Mouse (Mus musculus) ES-Bruce4 (cell line): Measurements from ENCODE around the gene Egfem1. TPM values are rescaled to one million over a fixed set of nuclear protein-coding genes. Genes with fewer than 3 reads are reported as not detected.

Experiments
- H3K27ac ChIP-seq: 2 replicates; pipeline ENCODE4 v1.5.1; 2012; ENCODE audit warnings: low read length, inconsistent platforms; ENCODE audit not compliant: insufficient read depth
- H3K27me3 ChIP-seq: 2 replicates; pipeline ENCODE4 v1.6.1; 2012; ENCODE audit warnings: mild to moderate bottlenecking, low read length, inconsistent platforms; ENCODE audit not compliant: control insufficient read depth, poor library complexity, insufficient read depth, severe bottlenecking
- H3K36me3 ChIP-seq: 2 replicates; pipeline ENCODE4 v1.6.1; 2012; ENCODE audit warnings: inconsistent platforms, mild to moderate bottlenecking, low read length, moderate library complexity; ENCODE audit not compliant: control insufficient read depth, poor library complexity, insufficient read depth, severe bottlenecking
- H3K4me1 ChIP-seq: one replicate; pipeline ENCODE4 v1.8.1; 2011; ENCODE audit warnings: low read length; ENCODE audit not compliant: control insufficient read depth, insufficient read depth
- H3K4me3 ChIP-seq: 2 replicates; pipeline ENCODE4 v1.5.1; 2011; ENCODE audit warnings: low read depth, mild to moderate bottlenecking, low read length
- H3K9ac ChIP-seq: 2 replicates; pipeline ENCODE4 v1.6.1; 2012; ENCODE audit warnings: low read depth, mild to moderate bottlenecking, inconsistent platforms; ENCODE audit not compliant: poor library complexity, severe bottlenecking
- H3K9me3 ChIP-seq: replicated peaks from 2 replicates; pipeline ENCODE4 v1.6.1; 2012; ENCODE audit warnings: mild to moderate bottlenecking, low read length, inconsistent platforms; ENCODE audit not compliant: control insufficient read depth, poor library complexity, insufficient read depth, severe bottlenecking
- CTCF ChIP-seq: IDR thresholded peaks from one replicate; pipeline ENCODE4 v1.8.1; 2011; ENCODE audit warnings: low read depth, low read length
- EP300 ChIP-seq: IDR thresholded peaks from 2 replicates; pipeline ENCODE4 v1.6.1; 2011; ENCODE audit warnings: low read depth, low read length; ENCODE audit not compliant: insufficient read depth
- POLR2A ChIP-seq: IDR thresholded peaks from one replicate; pipeline ENCODE4 v1.8.1; 2011; ENCODE audit warnings: low read length; ENCODE audit not compliant: insufficient read depth
- polyA plus RNA-seq: library from polyadenylated mRNA; stranded (reverse); fragments of >200 nt; gene quantifications from 2 replicates; pipeline ENCODE4 v1.2.4, GENCODE M21; 2011; ENCODE audit warnings: low read depth; ENCODE audit not compliant: missing spikeins, insufficient read depth, insufficient read length

Gene Egfem1
- polyA plus RNA-seq, 1 experiment, result not detected

- no peak overlapping the region for H3K27ac ChIP-seq
- no peak overlapping the region for H3K4me3 ChIP-seq
- no peak overlapping the region for H3K9ac ChIP-seq
- no peaks in the 10 kb centered on the region for H3K27me3 ChIP-seq
- no peaks in the 10 kb centered on the region for H3K4me1 ChIP-seq
- H3K36me3 ChIP-seq, result no peaks in the 10 kb centered on the region
- no peak for TF ChIP-seq EP300
- no peak for TF ChIP-seq POLR2A
- TF ChIP-seq CTCF, result no peak
- H3K9me3 ChIP-seq, result no peaks in the 10 kb centered on the region
Measured at GRCm38 (mm10) chr3:29399064-29399463, 317.2 kb downstream of the Egfem1 start.

- no peak overlapping the region for H3K27ac ChIP-seq
Measured at GRCm38 (mm10) chr3:29421634-29422033, 339.8 kb downstream of the Egfem1 start.

GRCm38 (mm10) chr3:29432109-29433091, 350.6 kb downstream of the Egfem1 start:
- TF ChIP-seq EP300 (no peak), CTCF (no peak), POLR2A (no peak)
- Histone ChIP-seq H3K9me3 (0 out of 2 replicates have a peak, but pooled peaks cover 1% of the 10 kb centered on the region), H3K27ac (no peak overlapping the region), H3K4me3 (no peak overlapping the region), H3K36me3 (no peaks in the 10 kb centered on the region), H3K4me1 (peaks cover 2% of the 10 kb centered on the region), H3K27me3 (no peaks in the 10 kb centered on the region), H3K9ac (no peak overlapping the region)

More at GRCm38 (mm10) chr3:29421634-29422033, 339.8 kb downstream of the Egfem1 start:
- no peaks in the 10 kb centered on the region for H3K9me3 ChIP-seq
- H3K4me3 ChIP-seq, result no peak overlapping the region
- H3K27me3 ChIP-seq, result no peaks in the 10 kb centered on the region
- TF ChIP-seq EP300 (no peak), CTCF (no peak), POLR2A (no peak)
- H3K9ac ChIP-seq, result no peak overlapping the region
- no peaks in the 10 kb centered on the region for H3K4me1 ChIP-seq
- no peaks in the 10 kb centered on the region for H3K36me3 ChIP-seq

- Histone ChIP-seq H3K9ac (no peak overlapping the region), H3K27me3 (no peaks in the 10 kb centered on the region), H3K4me1 (no peaks in the 10 kb centered on the region), H3K9me3 (no peaks in the 10 kb centered on the region), H3K4me3 (no peak overlapping the region), H3K27ac (no peak overlapping the region), H3K36me3 (no peaks in the 10 kb centered on the region)
- TF ChIP-seq CTCF (no peak), EP300 (no peak), POLR2A (no peak)
Measured at GRCm38 (mm10) chr3:29443024-29443423, 361.2 kb downstream of the Egfem1 start.

- H3K36me3 ChIP-seq, result no peaks in the 10 kb centered on the region
- H3K4me3 ChIP-seq, result no peak overlapping the region
- H3K9me3 ChIP-seq, result no peaks in the 10 kb centered on the region
- no peak overlapping the region for H3K9ac ChIP-seq
- no peaks in the 10 kb centered on the region for H3K4me1 ChIP-seq
- TF ChIP-seq EP300 (no peak), CTCF (no peak), POLR2A (no peak)
- no peaks in the 10 kb centered on the region for H3K27me3 ChIP-seq
- no peak overlapping the region for H3K27ac ChIP-seq
Measured at GRCm38 (mm10) chr3:29444661-29445060, 362.8 kb downstream of the Egfem1 start.

- H3K4me3 ChIP-seq, result no peak overlapping the region
- TF ChIP-seq POLR2A (no peak), EP300 (no peak), CTCF (no peak)
- H3K36me3 ChIP-seq, result no peaks in the 10 kb centered on the region
- H3K9me3 ChIP-seq, result no peaks in the 10 kb centered on the region
- H3K27ac ChIP-seq, result no peak overlapping the region
- H3K4me1 ChIP-seq, result no peaks in the 10 kb centered on the region
- H3K9ac ChIP-seq, result no peak overlapping the region
- no peaks in the 10 kb centered on the region for H3K27me3 ChIP-seq
Measured at GRCm38 (mm10) chr3:29446081-29446480, 364.3 kb downstream of the Egfem1 start.
